Mouse (Mus musculus): ENCODE results near the gene Gpi1. TPM values are rescaled to one million over a fixed set of nuclear protein-coding genes. Genes with fewer than 3 reads are reported as not detected.

Gene Gpi1
- polyA plus RNA-seq, 1 experiment from 2014 or later = 694 TPM

DNA sequence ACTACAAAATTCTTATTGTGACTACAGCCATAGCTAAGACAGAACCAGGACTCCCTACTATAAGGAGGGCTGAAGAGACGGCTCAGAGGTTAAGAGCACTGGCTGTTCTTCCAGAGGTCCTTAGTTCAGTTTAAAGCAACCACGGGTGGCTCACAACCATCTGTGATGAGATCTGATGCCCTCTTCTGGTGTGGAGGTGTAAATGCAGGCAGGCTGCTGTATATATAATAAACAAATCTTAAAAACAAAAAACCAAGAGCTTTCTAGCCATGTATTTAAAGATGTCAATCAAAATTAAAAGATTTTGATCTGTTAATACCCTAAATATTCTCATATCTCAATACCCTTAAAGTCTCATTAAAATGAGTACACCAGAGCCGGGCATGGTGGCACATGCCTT, 71.0 kb downstream of the Gpi1 start:
- WGBS = 92% methylated on average over 3 of the region's 3 CpGs
- Histone ChIP-seq H3K27me3 (ENCODE audit: control insufficient read depth, insufficient read depth, low read length) (no peaks in the 10 kb centered on the region), H3K4me3 (ENCODE audit: low read length) (no peak overlapping the region), H3K27ac (ENCODE audit: low read length) (no peak overlapping the region), H3K4me1 (ENCODE audit: control insufficient read depth, insufficient read depth, low read length) (no peaks in the 10 kb centered on the region), H3K36me3 (ENCODE audit: control insufficient read depth, insufficient read depth) (peaks cover 88% of the 10 kb centered on the region), H3K4me2 (ENCODE audit: low read depth, low read length) (no peak overlapping the region), H3K9ac (ENCODE audit: low read length) (no peak overlapping the region), H3K9me3 (replicated peaks; ENCODE audit: control insufficient read depth, low read length) (no peaks in the 10 kb centered on the region)
- no peak for ATAC-seq (replicated peaks; ENCODE audit: extremely low read depth, insufficient read depth, low FRiP score)

DNA sequence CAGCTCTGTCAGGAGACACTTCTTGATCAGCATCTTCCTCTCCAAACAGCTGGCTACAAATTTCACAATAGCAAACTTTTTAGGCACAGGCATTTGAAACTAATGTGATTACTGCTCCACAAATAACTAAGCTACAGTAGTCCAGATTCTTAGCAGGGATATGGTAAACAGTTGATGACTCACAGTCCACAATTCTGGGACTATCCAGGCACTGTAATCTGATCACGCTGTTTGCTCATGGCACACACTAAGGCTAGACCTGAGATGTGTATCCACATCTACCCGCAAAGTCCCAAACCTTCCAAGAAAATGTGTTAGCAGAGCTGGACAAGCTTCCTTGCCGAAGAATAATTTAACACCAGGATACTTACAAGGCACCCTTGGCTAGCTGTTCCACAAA, 72.1 kb downstream of the Gpi1 start:
- Histone ChIP-seq H3K4me3 (ENCODE audit: low read length) (no peak overlapping the region), H3K27me3 (ENCODE audit: control insufficient read depth, insufficient read depth, low read length) (no peaks in the 10 kb centered on the region), H3K36me3 (ENCODE audit: control insufficient read depth, insufficient read depth) (peaks cover 86% of the 10 kb centered on the region), H3K4me2 (ENCODE audit: low read depth, low read length) (no peak overlapping the region), H3K9me3 (replicated peaks; ENCODE audit: control insufficient read depth, low read length) (no peaks in the 10 kb centered on the region), H3K4me1 (ENCODE audit: control insufficient read depth, insufficient read depth, low read length) (no peaks in the 10 kb centered on the region), H3K9ac (ENCODE audit: low read length) (no peak overlapping the region), H3K27ac (ENCODE audit: low read length) (no peak overlapping the region)
- no peak for ATAC-seq (replicated peaks; ENCODE audit: extremely low read depth, insufficient read depth, low FRiP score)
- 94% methylated on average over 3 of the region's 3 CpGs for WGBS

Other genes starting within 250 kb of the Gpi1 start
- gene Scgb2b27, start 216.4 kb downstream of the Gpi1 start, polyA plus RNA-seq (2015; fragmentation: Nextera tagmentation; extraction: Ambion mirVana) = not detected in 2 replicates
- not detected in 2 replicates for gene Scgb1b27, start 208.9 kb downstream of the Gpi1 start, polyA plus RNA-seq (2015; fragmentation: Nextera tagmentation; extraction: Ambion mirVana)
- not detected in 2 replicates for gene Scgb1b30, start 134.9 kb downstream of the Gpi1 start, polyA plus RNA-seq (2015; fragmentation: Nextera tagmentation; extraction: Ambion mirVana)
- 3.6 and 3.9 TPM in 2 replicates for gene Wtip, start 97.1 kb downstream of the Gpi1 start, polyA plus RNA-seq (2015; fragmentation: Nextera tagmentation; extraction: Ambion mirVana)
- gene Uba2, start 60.7 kb downstream of the Gpi1 start, polyA plus RNA-seq (2015; fragmentation: Nextera tagmentation; extraction: Ambion mirVana) = 103 and 115 TPM in 2 replicates
- gene Pdcd2l, start 33.7 kb downstream of the Gpi1 start, polyA plus RNA-seq (2015; fragmentation: Nextera tagmentation; extraction: Ambion mirVana) = 59.3 and 59.5 TPM in 2 replicates
- gene Gm6096, start 20.7 kb upstream of the Gpi1 start, polyA plus RNA-seq (2015; fragmentation: Nextera tagmentation; extraction: Ambion mirVana) = 0.42 and 0.52 TPM in 2 replicates
- 24.8 and 28.4 TPM in 2 replicates for gene 4931406P16Rik, start 83.2 kb upstream of the Gpi1 start, polyA plus RNA-seq (2015; fragmentation: Nextera tagmentation; extraction: Ambion mirVana)
- 64.0 and 67.6 TPM in 2 replicates for gene Lsm14a, start 163.0 kb upstream of the Gpi1 start, polyA plus RNA-seq (2015; fragmentation: Nextera tagmentation; extraction: Ambion mirVana)

All from heart, embryonic 16.5 days (tissue).